Mouse (Mus musculus) hindbrain, postnatal 0 days (tissue): ENCODE results near the gene Cyb5r2. TPM values are rescaled to one million over a fixed set of nuclear protein-coding genes. Genes with fewer than 3 reads are reported as not detected.

ENCODE experiments used
- ATAC-seq: fragments of 200-750 bp; cut with Nextera tagmentation; 2 replicates; pipeline ENCODE4 v1.8.0; 2017; ENCODE audit warnings: mild to moderate bottlenecking, moderate TSS enrichment, moderate library complexity
- DNase-seq: peaks from one replicate; pipeline ENCODE4 v3.0.0-alpha.2; 2015; ENCODE audit warnings: low spot score
- H3K27ac ChIP-seq: fragments of 300-500 bp; sonication (generic); 2 replicates; pipeline ENCODE4 v1.5.1; 2014; ENCODE audit warnings: mild to moderate bottlenecking
- H3K27me3 ChIP-seq: fragments of 300-500 bp; sonication (generic); 2 replicates; pipeline ENCODE4 v1.6.1; 2014; ENCODE audit warnings: low read length, mixed read lengths; ENCODE audit not compliant: insufficient read depth
- H3K36me3 ChIP-seq: fragments of 300-500 bp; sonication (generic); 2 replicates; pipeline ENCODE4 v1.6.1; 2014; ENCODE audit warnings: low read length, mixed read lengths; ENCODE audit not compliant: insufficient read depth
- H3K4me1 ChIP-seq: fragments of 300-500 bp; sonication (generic); 2 replicates; pipeline ENCODE4 v1.6.1; 2014; ENCODE audit warnings: antibody characterized with exemption, low read length, mixed read lengths; ENCODE audit not compliant: insufficient read depth
- H3K4me2 ChIP-seq: fragments of 300-500 bp; sonication (generic); 2 replicates; pipeline ENCODE4 v1.6.1; 2014; ENCODE audit warnings: low read depth, mild to moderate bottlenecking, low read length, moderate library complexity, mixed read lengths
- H3K4me3 ChIP-seq: fragments of 300-500 bp; sonication (generic); 2 replicates; pipeline ENCODE4 v1.5.1; 2014; ENCODE audit warnings: low read length
- H3K9ac ChIP-seq: fragments of 300-500 bp; sonication (generic); replicated peaks from 2 replicates; pipeline ENCODE4 v1.6.1; 2014; ENCODE audit warnings: mild to moderate bottlenecking, low read length, moderate library complexity, mixed read lengths
- H3K9me3 ChIP-seq: fragments of 300-500 bp; sonication (generic); 2 replicates; pipeline ENCODE4 v1.6.1; 2016; ENCODE audit warnings: low read length, mixed read lengths
- CTCF ChIP-seq: IDR thresholded peaks from 2 replicates; pipeline ENCODE4 v1.5.1; 2016; ENCODE audit warnings: antibody characterized with exemption, control low read depth, low read depth
- WGBS: fragments of 180-500 bp; shearing (Covaris S2); extraction: QIAGEN DNeasy Blood & Tissue Kit; methylation state at CpG from one replicate; pipeline ENCODE4 v1.1.7; 2014; 5-methylcytosine and 5-hydroxymethylcytosine counted together
- polyA plus RNA-seq: library from polyadenylated mRNA; unstranded; fragments of >200 nt; fragmentation: Nextera tagmentation; extraction: Ambion mirVana; gene quantifications from 2 replicates; pipeline ENCODE4 v1.2.1, GENCODE M21; 2015
- total RNA-seq: library from RNA; depleted of rRNA; stranded (reverse); fragments of >200 nt; gene quantifications from 2 replicates; pipeline ENCODE4 v1.2.3, GENCODE M21; 2014

Gene Cyb5r2
- total and polyA plus RNA-seq, 2 experiments from 2014 or later: 0.20 to 0.21 TPM

DNA sequence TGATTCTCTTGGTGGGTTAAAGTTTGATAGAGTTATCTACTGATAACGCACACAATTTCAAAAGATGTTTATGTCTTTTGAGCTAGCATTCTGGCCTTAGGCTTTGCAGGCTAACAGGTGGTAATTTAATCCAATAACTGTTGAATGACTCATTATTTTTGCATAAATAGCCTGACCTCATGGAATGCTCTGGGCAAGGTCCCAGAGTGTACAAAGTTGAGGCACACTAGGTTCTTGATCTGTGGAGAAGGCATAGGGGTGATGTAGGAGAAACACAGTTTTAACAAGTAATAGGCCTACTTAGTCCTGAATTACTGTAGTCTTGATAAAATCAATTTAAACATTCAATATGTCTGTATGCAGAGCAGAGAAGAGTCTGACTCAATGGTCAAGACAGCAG, 20.4 kb upstream of the Cyb5r2 start:
- H3K4me1 ChIP-seq: no peaks in the 10 kb centered on the region
- no peak overlapping the region for H3K4me2 ChIP-seq
- ATAC-seq (no peak), DNase-seq (no peak)
- no peaks in the 10 kb centered on the region for H3K27me3 ChIP-seq
- H3K27ac ChIP-seq: no peak overlapping the region
- TF ChIP-seq CTCF: no peak
- no peaks in the 10 kb centered on the region for H3K36me3 ChIP-seq
- H3K9me3 ChIP-seq: no peaks in the 10 kb centered on the region
- WGBS: 92% methylated on average over 1 of the region's 1 CpGs
- no peak overlapping the region for H3K4me3 ChIP-seq
- no peak overlapping the region for H3K9ac ChIP-seq

DNA sequence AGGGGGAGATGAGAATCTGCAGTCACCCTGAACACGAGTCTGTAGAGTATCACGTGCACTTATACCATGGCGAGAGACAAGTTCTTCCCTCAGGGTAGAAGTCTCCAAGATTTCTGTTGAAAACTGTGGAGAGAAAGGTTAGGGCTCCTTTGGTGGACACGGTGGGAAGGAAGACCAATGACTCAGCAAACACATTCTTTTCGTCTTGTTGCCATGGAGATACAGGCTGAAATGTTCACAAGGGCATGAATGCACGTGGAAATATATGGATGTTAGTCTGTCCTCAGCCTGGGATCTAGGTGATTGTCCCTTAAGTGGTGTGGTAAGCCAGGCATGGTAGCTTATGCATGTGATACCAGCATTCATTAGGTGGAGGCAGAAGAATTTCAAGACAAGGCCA, 13.0 kb upstream of the Cyb5r2 start:
- Histone ChIP-seq H3K4me1 (no peaks in the 10 kb centered on the region), H3K27me3 (no peaks in the 10 kb centered on the region), H3K4me2 (no peak overlapping the region), H3K4me3 (no peak overlapping the region), H3K36me3 (no peaks in the 10 kb centered on the region), H3K9me3 (no peaks in the 10 kb centered on the region), H3K27ac (no peak overlapping the region), H3K9ac (no peak overlapping the region)
- DNase-seq: no peak
- 43% methylated on average over 6 of the region's 6 CpGs for WGBS
- TF ChIP-seq CTCF: no peak
- no peak for ATAC-seq

DNA sequence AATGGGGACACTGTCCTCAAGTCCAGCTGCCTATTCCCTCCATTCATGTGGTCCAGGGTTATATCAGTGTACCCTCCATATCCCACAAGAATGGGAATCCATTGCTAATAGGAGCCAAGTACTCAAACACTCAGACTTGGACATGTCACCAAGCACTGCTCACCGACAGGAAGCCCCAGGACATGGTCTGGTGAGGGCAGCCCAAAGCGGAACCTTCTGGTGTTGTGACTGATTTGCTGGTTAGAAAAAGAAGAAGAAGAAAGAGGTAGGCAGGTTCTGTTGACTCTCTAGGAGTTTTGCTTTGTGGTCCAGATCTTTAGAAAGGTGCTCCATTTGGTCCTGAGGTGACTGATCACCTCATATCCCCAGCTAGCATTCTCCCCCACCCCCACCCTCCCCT, 1.1 kb downstream of the Cyb5r2 start:
- H3K27ac ChIP-seq: no peak overlapping the region
- WGBS: 89% methylated on average over 2 of the region's 2 CpGs
- no peak overlapping the region for H3K4me2 ChIP-seq
- no peaks in the 10 kb centered on the region for H3K9me3 ChIP-seq
- H3K36me3 ChIP-seq: no peaks in the 10 kb centered on the region
- ATAC-seq (no peak), DNase-seq (no peak)
- no peak for TF ChIP-seq CTCF
- no peak overlapping the region for H3K9ac ChIP-seq
- no peaks in the 10 kb centered on the region for H3K27me3 ChIP-seq
- H3K4me3 ChIP-seq: no peak overlapping the region
- peaks cover 2% of the 10 kb centered on the region; the same call in 1 of the 2 replicates for H3K4me1 ChIP-seq

DNA sequence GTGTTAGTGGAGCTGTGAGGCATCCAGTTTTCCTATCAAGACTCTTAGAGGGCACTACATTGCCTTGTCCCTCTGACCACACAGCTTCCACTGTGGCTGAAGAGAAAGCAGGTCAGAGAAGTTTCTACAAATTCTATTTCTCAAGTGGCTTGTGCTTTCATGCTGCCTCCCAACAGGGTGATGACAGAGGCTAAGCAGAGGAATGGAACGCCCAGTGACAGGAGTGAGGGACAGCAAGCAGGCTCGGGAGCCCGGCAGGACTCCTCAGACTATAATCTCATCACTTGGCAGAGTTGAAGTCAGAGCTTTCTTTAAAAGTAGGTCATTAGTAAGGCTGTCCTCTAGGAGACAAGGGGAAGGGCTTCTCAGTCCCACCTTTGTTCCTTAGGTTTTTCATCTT, 1.9 kb downstream of the Cyb5r2 start:
- no peaks in the 10 kb centered on the region for H3K27me3 ChIP-seq
- no peak overlapping the region for H3K9ac ChIP-seq
- H3K4me2 ChIP-seq: no peak overlapping the region
- ATAC-seq (no peak), DNase-seq (no peak)
- TF ChIP-seq CTCF: no peak
- H3K4me1 ChIP-seq: peaks cover 2% of the 10 kb centered on the region; the same call in 1 of the 2 replicates
- WGBS: 74% methylated on average over 3 of the region's 3 CpGs
- H3K4me3 ChIP-seq: no peak overlapping the region
- no peak overlapping the region for H3K27ac ChIP-seq
- H3K36me3 ChIP-seq: no peaks in the 10 kb centered on the region
- H3K9me3 ChIP-seq: no peaks in the 10 kb centered on the region

DNA sequence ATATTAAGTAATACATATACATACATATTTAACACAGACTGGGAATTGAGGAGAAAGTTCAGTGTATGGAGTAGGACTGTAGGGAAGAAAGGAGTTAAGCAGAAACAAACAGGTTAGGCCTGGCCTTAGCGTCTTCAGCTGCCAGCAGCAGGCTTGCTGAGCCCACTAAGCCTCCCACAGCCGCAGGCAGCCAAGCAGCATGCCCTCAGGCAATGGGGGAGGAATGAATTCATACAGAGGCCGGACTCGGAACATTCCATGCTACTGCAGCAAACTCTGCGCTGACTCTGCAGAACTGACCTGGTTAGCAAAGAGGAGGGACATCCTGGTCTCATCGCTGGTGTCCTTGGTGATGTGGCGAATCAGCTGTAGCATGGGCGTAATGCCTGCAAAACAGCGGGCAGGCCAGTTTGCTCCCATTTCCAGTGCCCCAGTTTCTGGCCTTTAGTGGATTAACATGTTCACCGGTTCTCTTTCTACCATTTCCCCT, 5.8 kb downstream of the Cyb5r2 start:
- Histone ChIP-seq H3K9me3 (no peaks in the 10 kb centered on the region), H3K36me3 (no peaks in the 10 kb centered on the region), H3K4me3 (no peak overlapping the region), H3K27ac (no peak overlapping the region), H3K4me1 (no peaks in the 10 kb centered on the region), H3K4me2 (no peak overlapping the region), H3K9ac (no peak overlapping the region), H3K27me3 (no peaks in the 10 kb centered on the region)
- no peak for TF ChIP-seq CTCF
- ATAC-seq (no peak), DNase-seq (no peak)
- WGBS: 76% methylated on average over 10 of the region's 10 CpGs

DNA sequence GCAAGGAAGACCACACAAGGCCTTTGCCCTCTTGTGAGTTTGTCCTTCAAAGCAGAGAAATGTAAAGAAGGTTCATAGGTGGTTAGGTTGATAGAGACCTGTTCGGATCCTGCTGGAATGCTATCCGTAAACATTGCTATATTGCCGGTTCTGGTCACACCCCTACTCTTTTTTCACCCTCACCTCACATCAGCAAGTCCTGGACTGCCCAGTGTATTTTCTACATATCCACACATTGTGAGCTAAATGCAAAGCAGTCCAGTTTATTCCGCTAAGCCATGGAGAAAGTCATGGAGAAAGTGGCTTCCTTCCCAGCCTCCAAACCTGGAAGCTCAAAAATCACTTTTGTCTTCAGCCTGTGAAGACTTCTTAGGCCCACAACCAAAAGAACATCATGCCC, 8.1 kb downstream of the Cyb5r2 start:
- DNase-seq: no peak
- no peak for TF ChIP-seq CTCF
- Histone ChIP-seq H3K27ac (no peak overlapping the region), H3K9me3 (no peaks in the 10 kb centered on the region), H3K36me3 (no peaks in the 10 kb centered on the region), H3K9ac (no peak overlapping the region), H3K4me2 (no peak overlapping the region), H3K4me1 (no peaks in the 10 kb centered on the region), H3K27me3 (no peaks in the 10 kb centered on the region), H3K4me3 (no peak overlapping the region)
- no peak for ATAC-seq
- WGBS: 96% methylated on average over 4 of the region's 4 CpGs

DNA sequence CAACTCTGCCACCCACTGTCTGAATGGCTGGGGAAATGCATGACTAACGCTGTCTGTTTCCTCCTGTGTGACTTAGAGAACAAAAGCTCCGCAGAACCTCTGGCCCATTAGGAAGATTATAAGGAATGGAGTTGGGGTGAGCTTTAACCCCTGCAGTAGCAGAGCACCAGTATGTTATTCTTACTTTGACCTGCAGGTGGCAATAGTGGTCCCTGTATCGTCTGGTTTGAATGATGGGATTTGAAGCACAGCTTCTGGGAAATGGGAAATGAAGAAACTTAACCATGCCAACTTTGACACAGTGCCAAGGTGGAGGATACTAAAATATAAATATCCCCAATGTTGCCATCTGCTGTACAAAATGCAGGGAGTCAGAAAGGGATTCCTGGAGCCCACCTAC, 8.6 kb downstream of the Cyb5r2 start:
- no peak overlapping the region for H3K9ac ChIP-seq
- no peaks in the 10 kb centered on the region for H3K36me3 ChIP-seq
- H3K4me1 ChIP-seq: no peaks in the 10 kb centered on the region
- H3K4me2 ChIP-seq: no peak overlapping the region
- no peaks in the 10 kb centered on the region for H3K9me3 ChIP-seq
- no peak overlapping the region for H3K27ac ChIP-seq
- DNase-seq (peak; percentile 87), ATAC-seq (peak; percentile 49)
- no peak overlapping the region for H3K4me3 ChIP-seq
- TF ChIP-seq CTCF: peak; percentile 81
- H3K27me3 ChIP-seq: no peaks in the 10 kb centered on the region
- WGBS: 7% methylated on average over 3 of the region's 3 CpGs
